Mouse (Mus musculus) ES-Bruce4 (cell line): Measurements from ENCODE around the gene Plcb3.

Experiments used
- CTCF ChIP-seq: IDR thresholded peaks from one replicate; pipeline ENCODE4 v1.8.1; 2011; ENCODE audit warnings: low read depth, low read length
- EP300 ChIP-seq: IDR thresholded peaks from 2 replicates; pipeline ENCODE4 v1.6.1; 2011; ENCODE audit warnings: low read depth, low read length; ENCODE audit not compliant: insufficient read depth
- POLR2A ChIP-seq: IDR thresholded peaks from one replicate; pipeline ENCODE4 v1.8.1; 2011; ENCODE audit warnings: low read length; ENCODE audit not compliant: insufficient read depth

GRCm38 (mm10) chr19:6949532-6949931 lies 26.7 kb downstream of the Plcb3 start:
- TF ChIP-seq CTCF (no peak), EP300 (no peak), POLR2A (no peak)
